Mouse (Mus musculus): Measurements from ENCODE around the gene Bmp6. TPM values are rescaled to one million over a fixed set of nuclear protein-coding genes. Genes with fewer than 3 reads are reported as not detected.

Gene Bmp6
- polyA plus RNA-seq (2014; fragmentation: Illumina TruSeq; extraction: RNeasy Lipid Tissue Mini Kit (QIAGEN cat#74804); ENCODE audit: low read depth, low replicate concordance): 1.4 TPM

DNA sequence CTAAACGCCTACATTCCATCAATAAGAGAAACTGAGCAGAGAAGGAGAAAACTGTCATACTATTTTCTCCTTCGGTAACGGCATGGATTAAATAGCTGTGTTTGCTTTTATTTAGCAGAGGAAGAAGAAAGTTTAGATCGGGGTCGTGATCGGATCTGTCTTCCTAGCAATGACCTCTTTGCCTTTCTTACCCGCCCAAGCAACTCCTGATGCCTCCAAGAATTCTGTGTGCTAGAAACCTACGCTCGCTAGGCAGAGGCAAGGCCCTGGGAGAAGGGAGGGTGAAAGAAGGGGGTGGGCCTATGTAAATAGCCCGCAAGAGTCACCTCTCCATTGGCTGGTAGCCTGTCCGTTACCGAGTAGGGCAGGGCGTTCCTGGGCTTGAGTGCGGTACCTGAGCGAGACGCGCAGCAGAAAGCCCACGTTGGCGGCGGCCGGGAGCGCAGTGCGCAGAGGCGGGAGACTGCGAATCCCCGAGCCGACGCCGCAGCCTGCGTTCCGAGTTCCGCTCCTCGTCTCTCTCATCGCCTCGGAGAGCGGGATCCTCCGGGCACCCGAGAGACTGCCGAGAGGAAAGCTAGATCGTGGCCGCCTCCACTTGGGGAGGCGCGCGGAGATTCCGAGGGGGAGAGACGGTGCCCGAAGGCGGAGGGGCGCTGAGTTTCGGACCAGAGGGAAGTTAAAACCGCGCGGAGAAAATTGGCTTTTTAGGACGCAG is at the start of gene Bmp6:
Gene Bmp6, plus strand, starts transcription at position 395 of the 718 bp plus-strand sequence.

GRCm38 (mm10) chr13:38528687-38529294 is 183.9 kb downstream of the Bmp6 start, which contains the start of gene Txndc5:
TSS of gene Txndc5 (minus strand) at chr13:38528824.

Other genes with a start within 250 kb of the Bmp6 start
- 13.0 TPM for gene Dsp, start 193.8 kb upstream of the Bmp6 start, polyA plus RNA-seq (2014; fragmentation: Illumina TruSeq; extraction: RNeasy Lipid Tissue Mini Kit (QIAGEN cat#74804); ENCODE audit: low read depth, low replicate concordance)
- gene Snrnp48, start 140.2 kb upstream of the Bmp6 start, polyA plus RNA-seq (2014; fragmentation: Illumina TruSeq; extraction: RNeasy Lipid Tissue Mini Kit (QIAGEN cat#74804); ENCODE audit: low read depth, low replicate concordance): 36.6 TPM
- gene Txndc5, start 183.7 kb downstream of the Bmp6 start, polyA plus RNA-seq (2014; fragmentation: Illumina TruSeq; extraction: RNeasy Lipid Tissue Mini Kit (QIAGEN cat#74804); ENCODE audit: low read depth, low replicate concordance): 39.9 TPM

Data from liver, adult 10 weeks (tissue).